Mouse (Mus musculus) spleen, adult 2 months (tissue): ENCODE results near the gene Scube2.

Experiments
- CTCF ChIP-seq: fragments of 200-500 bp; IDR thresholded peaks from 2 replicates; pipeline ENCODE4 v1.5.1; 2011; ENCODE audit warnings: mild to moderate bottlenecking, inconsistent platforms; ENCODE audit not compliant: insufficient read depth, insufficient read length, insufficient replicate concordance; ENCODE audit errors: extremely low read depth
- POLR2A ChIP-seq: fragments of 200-500 bp; IDR thresholded peaks from 2 replicates; pipeline ENCODE4 v1.6.1; 2011; ENCODE audit warnings: low read depth, low read length, inconsistent platforms

DNA sequence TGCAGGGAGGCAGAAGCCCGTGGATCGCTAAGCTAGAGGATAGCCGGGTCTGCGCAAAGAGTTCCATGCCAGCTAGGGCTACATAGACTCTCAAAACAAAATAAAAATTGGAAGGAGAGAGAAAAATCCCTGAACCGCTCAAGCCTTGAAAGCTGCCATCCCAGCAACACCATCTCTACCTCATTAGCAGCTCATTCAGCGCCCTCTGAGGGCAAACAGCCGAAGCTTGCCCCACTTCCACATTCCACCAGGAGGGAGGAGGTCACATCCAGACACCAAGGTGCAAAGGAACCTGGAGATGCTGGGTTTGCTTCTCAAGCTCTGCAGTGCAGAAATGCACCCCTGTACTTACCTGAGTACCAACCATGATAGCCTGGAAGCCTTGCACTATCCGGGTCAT is 10.6 kb upstream of the Scube2 start:
- TF ChIP-seq CTCF (no peak), POLR2A (no peak)
